Mouse (Mus musculus) MEL (cell line): ENCODE measurements at regions not wholly inside any gene's neighbourhood (a gene's known extent, or its start where the extent isn't known, plus 50 kb on each side); places are given as distances from the start of the nearest gene placed in this dataset.

ENCODE experiments used
- DNase-seq: peaks from one replicate; pipeline ENCODE4 v3.0.0; 2011; ENCODE audit warnings: low read depth, low spot score
- H3K27ac ChIP-seq: 2 replicates; pipeline ENCODE4 v1.5.1; 2012; ENCODE audit warnings: low read depth, mild to moderate bottlenecking, control low read depth, low read length, moderate library complexity; ENCODE audit not compliant: control insufficient read depth
- H3K27me3 ChIP-seq, 2 experiments: fragments of 150-350 bp in 1 of 2; sonication (generic) in 1 of 2; 2 replicates each; pipeline ENCODE4 v1.6.1; 2012; ENCODE audit warnings: low read length in 2 of 2, mild to moderate bottlenecking in 2 of 2, improper control_type of control experiment in 1 of 2, moderate library complexity in 1 of 2; ENCODE audit not compliant: insufficient read depth in 2 of 2, control insufficient read depth in 1 of 2
- H3K36me3 ChIP-seq, 2 experiments: 2 replicates each; pipeline ENCODE4 v1.6.1; 2012 to 2014; ENCODE audit warnings: low read length in 2 of 2, improper control_type of control experiment in 1 of 2, inconsistent platforms in 1 of 2, mild to moderate bottlenecking in 1 of 2; ENCODE audit not compliant: insufficient read depth in 2 of 2, control insufficient read depth in 1 of 2
- H3K4me1 ChIP-seq, 2 experiments: fragments of 150-350 bp in 1 of 2; sonication (generic) in 1 of 2; 2 replicates each; pipeline ENCODE4 v1.6.1; 2012; ENCODE audit warnings: low read length in 2 of 2, improper control_type of control experiment in 1 of 2, mild to moderate bottlenecking in 1 of 2; ENCODE audit not compliant: insufficient read depth in 2 of 2, control insufficient read depth in 1 of 2
- H3K4me3 ChIP-seq, 2 experiments: fragments of 150-350 bp in 1 of 2; sonication (generic) in 1 of 2; 2 replicates each; pipeline ENCODE4 v1.5.1; 2012; ENCODE audit warnings: low read depth in 2 of 2, low read length in 2 of 2, mild to moderate bottlenecking in 2 of 2, moderate library complexity in 2 of 2, control low read depth in 1 of 2, improper control_type of control experiment in 1 of 2; ENCODE audit not compliant: control insufficient read depth in 1 of 2, insufficient read depth in 1 of 2
- H3K79me2 ChIP-seq: 2 replicates; pipeline ENCODE4 v1.6.1; 2012; ENCODE audit warnings: mild to moderate bottlenecking, low read length, moderate library complexity; ENCODE audit not compliant: control insufficient read depth, poor library complexity, insufficient read depth
- H3K9ac ChIP-seq: 2 replicates; pipeline ENCODE4 v1.6.1; 2012; ENCODE audit warnings: low read depth, mild to moderate bottlenecking, control low read depth, low read length, moderate library complexity; ENCODE audit not compliant: control insufficient read depth, poor library complexity, severe bottlenecking
- H3K9me3 ChIP-seq: fragments of 150-350 bp; sonication (generic); replicated peaks from 2 replicates; pipeline ENCODE4 v1.6.1; 2012; ENCODE audit warnings: mild to moderate bottlenecking, low read length, improper control_type of control experiment, moderate library complexity; ENCODE audit not compliant: insufficient read depth
- BHLHE40 ChIP-seq: IDR thresholded peaks from 2 replicates; pipeline ENCODE4 v1.6.1; 2012; ENCODE audit warnings: low read depth, mild to moderate bottlenecking, inconsistent platforms, low read length, improper control_type of control experiment, borderline replicate concordance
- CHD1 ChIP-seq: IDR thresholded peaks from 2 replicates; pipeline ENCODE4 v1.6.1; 2012; ENCODE audit warnings: low read depth, mild to moderate bottlenecking, inconsistent platforms, low read length, improper control_type of control experiment
- E2F4 ChIP-seq: IDR thresholded peaks from 2 replicates; pipeline ENCODE4 v1.6.1; 2011; ENCODE audit warnings: low read depth, low read length, improper control_type of control experiment, borderline replicate concordance
- EP300 ChIP-seq, 2 experiments: IDR thresholded peaks; 2 replicates each; pipeline ENCODE4 v1.6.1; 2011; ENCODE audit warnings: improper control_type of control experiment in 2 of 2, low read length in 2 of 2, low read depth in 1 of 2, mild to moderate bottlenecking in 1 of 2
- ETS1 ChIP-seq: IDR thresholded peaks from 2 replicates; pipeline ENCODE4 v1.6.1; 2012; ENCODE audit warnings: low read depth, mild to moderate bottlenecking, inconsistent platforms, low read length, improper control_type of control experiment, moderate library complexity
- GABPA ChIP-seq: IDR thresholded peaks from 2 replicates; pipeline ENCODE4 v1.6.1; 2012; ENCODE audit warnings: low read depth, mild to moderate bottlenecking, inconsistent platforms, low read length, improper control_type of control experiment, moderate library complexity
- GATA1 ChIP-seq: IDR thresholded peaks from 2 replicates; pipeline ENCODE4 v1.6.1; 2011; ENCODE audit warnings: low read depth, low read length, improper control_type of control experiment
- HCFC1 ChIP-seq: IDR thresholded peaks from 2 replicates; pipeline ENCODE4 v1.6.1; 2012; ENCODE audit warnings: low read depth, mild to moderate bottlenecking, inconsistent platforms, low read length, improper control_type of control experiment, moderate library complexity
- KAT2A ChIP-seq: conservative IDR thresholded peaks from 2 replicates; pipeline ENCODE4 v1.6.1; 2012; ENCODE audit warnings: low read depth, low read length, improper control_type of control experiment, inconsistent platforms
- MYC ChIP-seq: IDR thresholded peaks from 2 replicates; pipeline ENCODE4 v1.6.1; 2011; ENCODE audit warnings: low read depth, mild to moderate bottlenecking, low read length, improper control_type of control experiment, moderate library complexity
- NELFE ChIP-seq: IDR thresholded peaks from 2 replicates; pipeline ENCODE4 v1.6.1; 2011; ENCODE audit warnings: low read depth, low read length, improper control_type of control experiment
- POLR2AphosphoS5 ChIP-seq: IDR thresholded peaks from 2 replicates; pipeline ENCODE4 v1.6.1; 2012; ENCODE audit warnings: low read depth, borderline replicate concordance, mild to moderate bottlenecking, inconsistent platforms, low read length, moderate library complexity, mixed read lengths
- RAD21 ChIP-seq: IDR thresholded peaks from 2 replicates; pipeline ENCODE4 v1.6.1; 2011; ENCODE audit warnings: mild to moderate bottlenecking, low read depth, low read length, improper control_type of control experiment
- RCOR1 ChIP-seq: IDR thresholded peaks from 2 replicates; pipeline ENCODE4 v1.6.1; 2012; ENCODE audit warnings: low read depth, mild to moderate bottlenecking, inconsistent platforms, low read length, improper control_type of control experiment
- TAL1 ChIP-seq: IDR thresholded peaks from 2 replicates; pipeline ENCODE4 v1.6.1; 2012; ENCODE audit warnings: mild to moderate bottlenecking, inconsistent platforms, low read length, moderate library complexity, mixed read lengths
- TBP ChIP-seq: IDR thresholded peaks from 2 replicates; pipeline ENCODE4 v1.8.0; 2011; ENCODE audit warnings: low read depth, low read length, improper control_type of control experiment
- USF1 ChIP-seq: IDR thresholded peaks from 2 replicates; pipeline ENCODE4 v1.6.1; 2014; ENCODE audit warnings: low read depth, mild to moderate bottlenecking, inconsistent platforms, low read length, improper control_type of control experiment, moderate library complexity
- ZC3H11A ChIP-seq: IDR thresholded peaks from 2 replicates; pipeline ENCODE4 v1.6.1; 2012; ENCODE audit warnings: low read depth, mild to moderate bottlenecking, inconsistent platforms, low read length, improper control_type of control experiment
- ZNF384 ChIP-seq: IDR thresholded peaks from 2 replicates; pipeline ENCODE4 v1.6.1; 2012; ENCODE audit warnings: low read depth, mild to moderate bottlenecking, inconsistent platforms, low read length, improper control_type of control experiment

DNA sequence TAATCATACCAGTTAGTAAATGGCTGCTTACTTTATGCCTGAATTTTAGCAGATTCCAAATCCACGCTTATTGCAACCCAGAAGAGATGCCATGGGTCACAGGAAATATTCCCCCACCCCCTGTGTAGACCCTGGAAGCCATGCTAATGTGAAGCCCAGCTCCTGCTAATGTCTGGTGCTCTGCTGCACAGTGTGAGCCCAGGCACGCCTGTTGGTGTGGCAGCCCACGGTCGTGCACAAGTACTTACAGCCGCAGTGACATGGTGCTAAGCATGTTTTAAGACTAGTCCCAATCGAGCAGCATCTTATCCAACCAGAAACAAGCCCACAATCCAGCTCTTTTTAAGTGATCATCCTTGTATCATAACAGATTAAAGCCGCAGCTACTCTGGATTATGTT is 480.5 kb upstream of the Pitx2 start:
- Histone ChIP-seq H3K27me3 (no peaks in the 10 kb centered on the region), H3K36me3 (no peaks in the 10 kb centered on the region), H3K79me2 (no peaks in the 10 kb centered on the region), H3K9ac (no peak overlapping the region), H3K4me3 (no peak overlapping the region), H3K27ac (no peak overlapping the region), H3K4me1 (no peaks in the 10 kb centered on the region), H3K9me3 (no peaks in the 10 kb centered on the region)
- TF ChIP-seq ZNF384 = no peak
- no peak for TF ChIP-seq RCOR1
- TF ChIP-seq ZC3H11A = no peak
- no peak for TF ChIP-seq ETS1
- TF ChIP-seq HCFC1 = no peak
- TF ChIP-seq USF1 = no peak
- no peak for TF ChIP-seq RAD21
- no peak for TF ChIP-seq EP300 (IDR thresholded peaks at IDR 0.05; ENCODE audit: low read depth in 1 of 2, low read length in 2 of 2)
- TF ChIP-seq TAL1 = no peak
- no peak for TF ChIP-seq MYC
- TF ChIP-seq NELFE = no peak
- no peak for DNase-seq

DNA sequence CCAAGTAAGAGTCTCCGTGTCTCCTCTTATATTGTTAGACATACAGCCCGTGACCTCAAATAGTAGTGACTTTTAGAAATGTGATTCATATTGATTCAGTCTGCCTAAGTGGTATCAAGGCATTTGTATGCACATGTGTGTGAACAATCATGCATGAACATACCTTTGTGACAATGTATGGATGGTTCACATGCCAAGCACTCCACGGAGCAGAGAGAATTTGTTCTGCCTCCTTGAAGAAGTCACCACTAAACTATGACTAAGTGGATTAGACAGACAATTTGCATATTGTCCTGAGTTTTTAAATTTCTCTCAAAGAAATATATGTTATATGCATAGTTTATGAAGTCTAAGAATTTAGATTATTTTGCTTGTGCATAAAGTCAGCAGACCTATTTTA is 492.4 kb upstream of the Pitx2 start:
- TF ChIP-seq KAT2A (no peak), E2F4 (no peak), GABPA (no peak), TBP (no peak), MYC (no peak), BHLHE40 (no peak), POLR2AphosphoS5 (no peak), NELFE (no peak), CHD1 (no peak), GATA1 (no peak)
- H3K27me3 ChIP-seq = no peaks in the 10 kb centered on the region; a peak in 1 of 4 replicates
- no peak overlapping the region for H3K9ac ChIP-seq
- H3K79me2 ChIP-seq = no peaks in the 10 kb centered on the region
- no peak overlapping the region for H3K4me3 ChIP-seq
- H3K27ac ChIP-seq = no peak overlapping the region
- H3K36me3 ChIP-seq = no peaks in the 10 kb centered on the region
- DNase-seq = no peak
- H3K4me1 ChIP-seq = no peaks in the 10 kb centered on the region
- no peaks in the 10 kb centered on the region for H3K9me3 ChIP-seq
